Mouse (Mus musculus) CD4-positive helper T cell, adult 2 months (primary cell): ENCODE measurements around the gene Notch1.

Experiments
- DNase-seq: peaks from one replicate; pipeline ENCODE4 v3.0.0-alpha.2; 2012; ENCODE audit warnings: low read depth, missing footprints, low spot score

The Notch1 gene

DNA sequence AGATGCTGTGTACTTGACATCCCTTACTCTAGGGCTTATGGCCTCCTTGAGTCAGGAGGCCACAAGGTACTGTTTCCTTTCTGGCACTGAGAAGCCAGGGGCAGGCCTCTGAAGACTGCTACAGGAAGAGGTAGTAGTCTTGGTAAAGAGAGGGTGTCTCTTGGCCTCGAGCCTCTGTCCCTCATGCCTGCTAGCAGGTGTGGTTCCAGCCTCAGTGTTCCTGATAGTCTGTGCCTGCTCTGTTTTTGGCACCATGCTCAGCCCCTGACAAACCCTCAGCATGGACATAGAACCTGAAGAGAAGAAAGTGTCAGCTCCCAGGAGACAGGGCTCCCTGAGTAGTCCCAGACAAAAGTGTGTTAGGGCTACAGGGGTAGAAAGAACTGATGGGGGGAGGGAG lies 69.0 kb downstream of the Notch1 start:
- no peak for DNase-seq

DNA sequence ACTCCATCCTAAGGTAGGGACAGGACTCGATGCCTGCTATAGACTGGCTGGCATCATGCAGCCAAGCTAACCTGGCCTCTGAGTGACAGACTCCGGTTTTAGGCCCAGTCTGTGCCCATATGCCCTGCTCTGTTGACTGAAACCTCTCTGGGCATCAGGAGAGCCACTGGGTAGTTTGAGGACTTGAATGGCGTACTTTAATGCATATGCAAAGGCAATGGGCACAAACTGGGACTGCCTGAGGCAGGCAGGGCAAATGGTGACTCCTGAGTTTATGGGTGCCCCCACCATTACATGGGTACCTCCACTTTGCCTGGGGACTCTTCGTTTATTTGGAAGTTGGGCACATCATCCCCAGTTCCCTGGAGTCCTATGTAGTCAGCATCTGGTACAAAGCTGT lies 69.8 kb downstream of the Notch1 start:
- no peak for DNase-seq

DNA sequence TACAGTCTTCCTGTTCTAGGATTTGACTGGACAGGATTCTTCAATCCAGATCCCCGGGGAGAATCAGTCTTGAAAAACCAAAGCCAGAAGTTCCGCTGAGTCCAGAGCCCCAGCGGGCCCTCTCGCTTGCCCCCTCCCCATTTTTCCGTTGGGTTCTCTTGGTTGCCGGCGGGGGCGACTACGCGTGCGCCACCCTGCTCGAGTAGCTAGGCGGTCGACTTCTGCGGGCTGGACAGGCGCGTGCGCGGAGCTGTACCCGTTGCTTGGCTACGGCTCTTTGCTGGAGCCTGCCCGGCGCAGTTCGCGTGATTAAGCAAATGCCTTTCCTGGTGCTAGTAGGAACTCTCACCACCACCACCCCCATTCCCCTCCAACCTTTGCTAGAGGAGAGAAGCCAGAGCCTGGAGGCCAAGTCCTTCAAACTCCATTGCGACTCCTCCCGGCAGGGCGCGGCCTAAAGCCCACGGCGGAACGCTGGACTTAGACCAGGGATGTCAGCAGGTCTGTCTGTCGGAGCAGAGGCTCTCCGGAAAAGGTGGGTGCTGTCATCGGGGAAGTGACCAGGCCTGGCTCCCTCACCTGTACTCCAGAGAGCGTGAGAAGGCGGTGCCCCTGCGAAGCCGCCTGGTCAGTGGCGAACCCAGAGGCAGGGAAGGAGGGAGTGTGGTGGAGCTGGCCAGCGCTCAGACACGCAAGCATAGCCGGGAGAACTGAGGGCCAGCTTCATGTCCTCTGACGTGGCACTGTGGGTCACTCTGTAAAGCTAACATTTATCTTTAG lies 70.6 kb downstream of the Notch1 start:
- DNase-seq = peak; percentile 96

DNA sequence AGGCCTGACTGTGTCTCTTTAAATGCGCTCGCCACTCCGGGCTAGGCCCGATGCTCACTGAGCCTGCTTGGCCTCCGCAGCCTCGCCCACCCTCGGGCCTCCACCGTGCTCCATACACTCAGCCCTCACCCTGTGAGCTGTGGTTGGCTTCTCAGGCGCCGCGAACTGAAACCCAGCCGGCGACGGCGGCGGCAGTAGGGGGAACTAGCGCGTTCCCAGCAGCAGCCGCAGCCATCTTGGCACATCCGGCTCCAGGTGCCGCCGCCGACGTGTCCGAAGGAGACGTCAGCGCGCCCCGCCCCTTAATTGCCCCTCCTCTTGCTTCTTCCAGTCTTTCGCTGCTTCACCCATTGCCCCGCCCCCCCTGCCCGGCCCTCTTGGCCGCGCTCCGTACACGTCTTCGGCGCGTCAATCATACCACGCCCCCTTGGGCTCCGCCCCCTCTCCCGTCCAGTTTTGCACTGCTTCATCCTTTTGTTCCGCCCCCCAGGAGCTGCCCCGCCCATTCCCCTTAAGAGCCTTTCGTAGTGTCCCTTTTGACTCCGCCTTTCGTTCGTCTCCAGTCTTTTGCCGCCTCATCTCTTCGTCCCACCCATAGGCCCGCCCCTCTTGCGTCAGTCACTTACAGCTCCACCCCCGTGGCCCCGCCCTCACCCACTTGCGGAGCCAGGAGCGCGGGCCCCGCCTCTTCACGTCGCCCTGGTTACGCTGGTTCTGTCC lies 71.4 kb downstream of the Notch1 start, which contains the start of gene Sec16a:
Sec16a (minus strand) TSS at position 271 of the 720 bp plus-strand sequence.
- peak; percentile 100 for DNase-seq

DNA sequence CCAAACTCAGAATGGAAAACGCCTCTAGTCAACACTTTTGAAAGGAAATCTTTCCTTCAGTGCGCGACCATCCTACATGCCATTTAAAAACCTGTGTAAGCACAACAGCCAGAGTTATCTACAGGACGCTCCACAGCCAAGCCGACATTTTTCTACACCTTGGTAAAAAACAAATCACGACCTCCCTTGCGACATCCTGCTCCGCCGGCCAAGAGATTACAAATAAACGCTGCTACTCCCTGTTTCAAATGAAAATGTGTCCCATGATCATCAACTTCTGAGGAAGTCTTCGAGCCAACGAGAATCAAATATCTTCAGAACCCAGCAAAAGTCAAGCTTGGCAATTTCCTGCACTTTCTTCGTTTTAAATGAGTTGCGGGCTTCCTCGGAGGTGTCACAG lies 72.1 kb downstream of the Notch1 start:
- no peak for DNase-seq

DNA sequence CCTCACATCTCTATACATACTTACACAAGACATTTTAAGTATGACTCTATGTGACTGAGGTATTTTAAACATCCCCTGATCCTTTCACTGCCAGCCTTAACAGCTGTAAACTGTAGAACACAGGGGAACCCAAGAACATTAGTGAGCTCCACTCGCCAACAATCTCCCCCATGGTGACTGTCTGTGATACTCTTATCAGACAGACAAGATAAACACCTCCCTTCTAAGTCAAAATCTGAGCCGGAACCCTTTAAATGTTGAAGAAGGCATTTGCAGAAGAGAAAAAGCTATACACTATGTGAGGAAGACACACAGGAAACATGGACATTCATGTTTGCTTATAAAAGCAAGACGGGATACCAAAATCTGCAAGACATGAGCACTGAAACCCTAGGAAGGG lies 72.6 kb downstream of the Notch1 start:
- no peak for DNase-seq

DNA sequence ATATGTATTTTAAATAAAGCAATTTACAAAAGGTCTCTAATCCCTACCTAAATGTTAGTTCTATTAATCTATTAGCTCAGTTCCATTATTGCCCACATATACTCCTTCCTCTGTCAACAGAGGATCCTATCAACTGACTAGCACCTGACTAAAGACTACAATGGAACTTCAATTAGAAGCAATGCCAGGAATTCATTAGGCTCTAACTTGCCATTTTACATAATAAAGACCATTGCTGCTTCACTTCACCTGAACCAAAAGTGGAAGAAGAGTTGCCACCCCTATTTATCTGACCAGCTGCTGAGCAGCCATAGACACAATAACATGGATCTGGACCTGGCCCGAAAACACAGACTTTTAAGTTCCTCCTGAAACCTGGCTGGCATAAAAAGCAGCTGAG lies 73.6 kb downstream of the Notch1 start:
- no peak for DNase-seq

DNA sequence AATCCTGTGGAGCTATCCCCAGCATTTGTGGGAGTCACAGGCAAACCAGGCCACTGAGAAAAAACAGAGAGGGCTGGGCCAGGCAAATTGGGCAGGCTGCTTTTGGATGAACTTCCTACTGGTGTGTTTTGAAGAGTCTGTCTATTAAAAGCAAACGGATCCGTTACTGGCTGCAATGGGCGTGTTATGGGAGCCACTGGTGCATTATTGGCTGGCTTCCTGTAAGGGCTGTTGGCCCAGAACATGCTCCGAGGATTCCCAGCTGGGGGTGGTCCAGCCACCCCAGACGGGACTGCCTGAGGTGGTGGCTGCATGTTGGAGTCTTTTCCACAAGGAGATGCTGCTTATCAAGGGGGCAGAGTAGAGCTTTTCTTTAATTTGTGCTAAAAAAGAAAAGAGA lies 74.8 kb downstream of the Notch1 start:
- no peak for DNase-seq

DNA sequence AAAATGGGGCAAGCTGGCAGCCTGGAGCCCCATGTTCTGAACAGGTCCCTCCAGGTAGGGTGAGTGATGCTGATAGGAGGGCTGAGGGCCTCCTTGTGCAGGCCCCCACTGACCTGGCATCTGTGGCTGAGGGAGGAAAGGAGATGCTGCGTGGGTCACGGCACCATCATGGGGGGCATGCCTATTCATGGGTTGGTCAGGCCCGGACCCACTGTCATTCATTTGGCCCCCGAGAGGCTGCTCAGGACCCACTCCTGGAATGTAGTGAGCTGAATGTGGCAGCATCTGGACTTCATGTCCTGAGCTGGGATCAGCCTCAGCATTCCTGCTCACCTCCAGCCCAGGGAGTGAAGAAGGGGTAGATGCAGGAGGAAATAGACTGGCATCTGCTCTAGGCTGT lies 75.2 kb downstream of the Notch1 start:
- no peak for DNase-seq

DNA sequence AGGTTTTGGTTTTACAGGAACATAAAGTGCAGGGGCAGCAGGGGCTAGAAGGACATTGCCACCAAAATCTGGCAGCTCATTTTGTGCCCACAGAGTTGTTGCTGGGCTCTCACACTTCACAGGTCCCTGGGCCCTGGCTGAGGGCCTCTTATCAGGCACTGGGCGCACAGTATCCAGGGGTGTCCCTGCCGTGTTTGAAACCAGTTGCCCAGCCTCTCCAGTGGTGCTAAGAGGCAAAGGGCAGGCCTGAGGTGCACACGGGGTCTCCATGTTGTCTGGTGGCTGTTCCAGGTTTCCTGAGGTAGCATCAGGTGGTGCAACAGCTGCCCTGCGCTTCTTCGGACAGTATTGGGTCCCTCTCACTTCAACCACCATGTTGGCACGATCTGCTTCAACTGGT lies 76.8 kb downstream of the Notch1 start:
- DNase-seq = no peak

DNA sequence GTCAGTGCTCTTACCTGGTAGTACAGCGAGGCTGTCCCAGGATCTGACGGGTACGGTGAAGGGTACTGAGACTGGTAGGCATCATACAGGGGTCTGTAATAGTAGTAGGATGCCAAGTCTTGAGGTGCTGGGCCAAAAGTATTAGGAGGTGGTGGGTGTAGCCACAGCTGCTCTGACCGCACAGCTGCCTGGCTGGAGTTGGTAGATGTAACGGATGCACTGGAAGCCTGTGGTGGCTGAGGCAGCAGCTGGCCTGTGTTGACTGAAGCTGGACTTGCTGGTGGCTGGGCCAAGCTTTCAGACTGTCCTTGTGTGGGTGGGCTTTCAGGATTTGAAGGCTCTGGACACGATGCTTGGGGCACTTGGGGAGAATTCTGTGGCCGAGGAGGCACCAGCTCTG lies 78.1 kb downstream of the Notch1 start:
- no peak for DNase-seq

DNA sequence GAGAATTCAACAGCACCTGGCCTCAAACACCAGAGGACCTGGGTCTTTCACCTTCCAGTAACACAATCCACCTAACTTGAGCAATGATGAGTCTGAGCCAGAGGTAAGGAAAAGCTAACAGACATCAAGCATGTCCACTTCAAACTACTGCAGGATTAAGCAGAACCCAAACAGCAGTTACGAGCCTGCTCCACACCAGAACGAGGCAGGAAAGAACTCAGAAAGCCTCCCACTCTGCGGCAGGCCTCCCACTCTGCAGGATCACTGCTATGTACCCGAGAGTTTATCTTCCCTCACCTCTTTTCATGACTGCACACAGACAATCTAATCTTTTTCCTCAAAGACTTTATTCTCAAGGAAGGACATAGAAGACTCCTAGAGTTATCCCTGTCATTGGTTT lies 79.2 kb downstream of the Notch1 start:
- DNase-seq = no peak

DNA sequence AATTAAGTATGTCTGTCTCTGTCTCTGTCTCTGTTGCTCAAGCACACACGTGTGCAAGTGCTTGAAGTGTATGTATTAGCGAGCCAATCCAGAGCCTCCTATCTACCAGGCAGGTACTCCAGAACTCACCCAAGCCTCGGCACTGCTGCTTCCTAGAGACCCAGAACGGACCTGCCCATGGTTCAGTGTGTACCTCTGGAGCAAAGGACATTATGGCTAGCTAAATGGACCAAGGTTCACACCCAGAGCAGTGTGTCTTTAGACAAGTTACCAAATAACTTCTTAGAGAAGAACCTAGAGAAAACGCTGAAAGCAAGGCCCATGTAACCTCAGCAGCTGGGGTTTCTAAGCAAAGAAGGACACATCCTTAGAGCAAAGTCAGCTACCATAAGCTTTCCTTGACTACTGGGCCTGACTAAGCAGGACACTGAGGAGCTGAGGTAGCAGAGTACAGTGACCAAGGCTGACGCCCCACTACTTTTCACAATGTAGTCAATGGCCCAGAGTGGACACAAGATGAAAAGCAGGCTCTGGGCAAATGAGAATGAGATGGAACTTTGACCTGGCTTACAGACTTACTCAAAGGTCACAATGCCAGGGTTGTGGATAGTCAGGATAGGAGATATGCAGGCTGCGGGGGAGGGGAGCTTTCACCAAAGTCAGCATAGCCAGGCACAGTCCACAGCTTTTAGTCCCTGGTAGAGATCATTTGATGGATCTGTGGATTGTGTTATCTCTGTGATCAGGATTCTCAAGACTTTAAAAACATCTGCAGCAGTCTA lies 81.5 kb downstream of the Notch1 start:
- DNase-seq = no peak

DNA sequence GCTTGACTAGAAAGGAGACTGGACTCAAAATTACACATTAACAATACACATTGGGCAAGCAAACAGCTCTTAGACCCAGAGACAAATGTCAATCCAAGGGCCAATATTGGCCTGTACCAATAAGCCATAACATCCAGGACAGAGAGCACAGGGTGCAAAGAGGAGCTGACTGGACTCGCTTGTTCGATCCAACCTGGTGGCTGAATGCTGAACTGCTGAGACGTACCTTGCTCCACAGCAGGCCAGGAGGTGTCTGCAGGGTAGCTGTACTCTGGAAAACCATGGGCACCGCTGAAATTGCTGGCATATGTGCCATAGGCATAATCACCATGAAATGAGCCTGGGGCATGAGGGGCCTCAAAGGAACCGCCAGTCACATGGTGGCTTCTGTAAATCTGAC lies 86.6 kb downstream of the Notch1 start:
- no peak for DNase-seq

DNA sequence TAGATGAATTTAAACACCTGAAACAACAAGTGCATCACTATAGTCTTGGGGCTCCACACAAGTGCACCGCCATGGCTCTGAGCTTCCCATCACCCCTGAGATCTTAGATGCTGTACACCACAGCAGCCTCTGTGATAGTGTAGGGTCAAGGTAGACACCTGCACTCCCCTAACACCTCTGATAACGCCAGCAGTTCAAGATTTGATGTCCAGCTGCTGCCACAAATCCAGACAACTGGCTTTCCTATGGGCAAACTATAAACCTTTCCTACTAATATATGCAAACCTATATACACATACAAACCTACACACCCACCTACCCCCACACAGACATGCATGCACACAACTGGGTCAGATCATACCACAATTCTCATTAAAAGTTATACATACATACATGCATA lies 91.9 kb downstream of the Notch1 start:
- no peak for DNase-seq

DNA sequence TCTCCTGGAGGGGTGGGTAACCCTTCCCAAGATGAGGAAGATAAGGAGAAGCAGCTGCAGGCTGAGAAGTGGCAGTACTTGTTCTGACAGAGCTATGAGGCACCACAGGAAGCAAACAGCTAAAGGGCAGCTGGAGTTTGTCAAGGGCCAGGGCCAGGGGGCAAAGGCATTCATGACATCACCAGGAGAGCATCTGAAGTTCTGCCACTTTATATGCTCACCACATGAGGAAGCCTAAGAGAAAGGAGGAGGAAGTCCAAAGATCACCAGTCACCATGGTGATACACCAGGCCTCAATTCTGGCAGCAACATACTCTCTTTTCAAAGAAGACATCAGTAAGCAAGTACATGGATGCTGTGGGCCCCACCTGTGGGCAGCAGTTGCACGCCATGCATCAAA lies 93.4 kb downstream of the Notch1 start:
- no peak for DNase-seq

DNA sequence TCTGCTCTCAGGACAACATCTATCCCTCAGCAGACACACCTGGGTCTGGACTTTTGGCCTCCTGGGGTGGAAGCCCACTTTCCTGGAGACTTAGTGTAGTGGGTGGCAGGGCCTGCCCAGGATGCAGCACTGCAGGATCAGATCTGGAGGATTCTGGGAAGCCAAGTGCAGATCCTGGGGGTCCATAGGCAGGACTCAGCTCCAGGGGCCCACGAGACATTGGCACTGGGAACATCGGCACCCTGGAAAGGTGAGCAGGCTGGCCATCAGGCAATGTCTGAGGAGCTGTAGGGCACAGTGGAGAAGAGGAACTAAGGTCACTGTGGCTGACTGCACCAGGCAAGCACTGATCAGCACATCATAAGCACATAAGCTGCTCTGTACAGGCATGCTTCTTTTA lies 94.5 kb downstream of the Notch1 start:
- DNase-seq = no peak

DNA sequence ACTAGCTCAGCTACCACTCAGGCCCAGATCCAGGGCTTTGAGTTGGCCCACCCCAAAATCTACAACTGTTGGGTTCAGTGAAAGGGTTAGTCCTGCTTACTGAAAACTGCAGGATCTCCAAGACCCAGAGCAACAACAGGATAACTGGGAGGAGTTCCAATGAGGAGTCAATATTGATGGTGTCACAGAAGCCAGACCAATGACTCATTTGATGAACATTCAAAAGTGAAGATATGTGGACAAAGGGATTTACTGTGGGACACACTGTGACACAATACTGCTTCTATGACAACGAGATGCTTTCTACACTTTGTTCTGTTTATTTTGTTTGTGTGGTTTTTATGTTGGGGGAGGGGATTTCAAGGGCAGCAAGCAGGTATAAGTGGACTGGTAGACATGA lies 98.3 kb downstream of the Notch1 start:
- DNase-seq = no peak

DNA sequence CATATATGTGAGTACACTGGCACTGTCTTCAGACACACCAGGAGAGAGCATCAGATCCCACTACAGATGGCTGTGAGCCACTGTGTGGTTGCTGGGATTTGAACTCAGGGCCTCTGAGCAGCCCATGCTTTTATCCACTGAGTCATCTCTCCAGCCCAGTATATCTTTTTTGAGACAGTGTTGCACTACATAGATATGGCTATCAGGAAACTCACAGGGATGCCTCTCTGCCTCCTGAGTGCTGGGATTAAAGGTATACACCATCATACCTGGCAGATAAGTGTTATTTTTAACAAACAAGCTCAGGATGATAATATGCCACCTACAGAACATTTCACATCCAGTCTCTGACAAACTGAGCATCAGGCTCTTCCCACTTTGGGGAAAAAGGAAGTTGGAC lies 99.4 kb downstream of the Notch1 start:
- no peak for DNase-seq

DNA sequence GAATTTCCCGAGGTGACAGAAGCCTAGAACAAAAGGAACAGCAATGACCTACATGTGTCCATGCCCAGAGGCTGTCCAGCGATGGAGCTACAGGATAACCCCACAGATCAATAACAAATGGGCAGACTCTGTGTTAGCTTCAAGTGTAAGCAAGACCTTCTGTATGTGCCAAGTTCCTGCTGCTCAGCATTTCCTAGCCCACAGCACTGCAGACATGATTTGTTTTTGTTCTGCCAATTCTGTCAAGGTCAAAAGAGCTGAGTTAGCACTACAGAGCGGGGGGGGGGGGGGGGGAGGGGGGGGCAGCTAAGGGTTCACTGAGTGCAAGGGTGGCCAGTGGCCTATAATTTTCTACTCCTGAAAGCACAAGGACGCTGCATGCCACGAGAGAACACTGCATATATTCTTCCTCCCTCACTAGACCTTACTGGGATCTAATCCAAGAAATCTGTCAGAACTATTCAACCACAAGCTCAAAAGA lies 105.5 kb downstream of the Notch1 start:
- no peak for DNase-seq

DNA sequence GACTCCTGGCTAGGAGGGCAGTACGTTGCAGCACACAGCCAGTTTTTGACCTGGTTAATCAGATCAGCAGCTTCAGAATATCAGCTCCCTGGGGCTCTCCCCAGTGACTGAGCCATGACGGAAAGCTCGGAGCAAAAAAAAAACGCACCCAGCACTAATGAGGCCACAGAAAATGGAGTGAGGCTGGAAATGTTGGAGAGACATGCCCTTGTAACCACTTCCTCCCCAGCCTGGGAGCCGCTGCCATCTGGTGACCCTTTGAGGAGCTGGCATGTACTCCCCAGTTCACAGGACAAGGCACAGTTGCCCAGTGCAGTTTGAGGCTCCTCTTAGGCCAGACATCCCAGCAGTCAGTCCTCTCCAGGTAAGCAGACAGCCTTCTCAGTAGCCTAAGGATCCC lies 106.4 kb downstream of the Notch1 start:
- no peak for DNase-seq

DNA sequence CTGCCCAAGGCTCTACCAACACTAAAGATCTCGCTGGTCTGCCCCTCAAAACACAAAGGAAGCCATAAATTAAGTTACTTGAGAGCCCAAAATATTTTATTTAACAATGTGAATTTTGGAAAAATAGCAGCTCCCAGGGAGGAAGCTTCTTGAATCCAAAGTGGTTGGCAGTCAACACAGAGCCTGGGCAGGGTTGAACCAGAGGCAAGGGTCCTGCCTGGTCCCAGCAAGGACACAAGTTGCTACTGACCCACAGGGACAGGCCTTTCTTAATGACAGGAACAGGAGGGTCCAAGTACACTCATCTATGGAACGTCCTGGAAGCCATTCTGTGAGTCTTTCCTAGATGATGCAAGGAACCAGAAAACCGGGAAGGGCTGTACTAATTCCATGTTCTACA lies 107.1 kb downstream of the Notch1 start:
- no peak for DNase-seq
